Mouse (Mus musculus): ENCODE results near the gene Myl6b. TPM values are rescaled to one million over a fixed set of nuclear protein-coding genes. Genes with fewer than 3 reads are reported as not detected.
"Not testable (repeated sequence)": the region's sequence is repeated elsewhere in the genome, so short reads cannot be mapped to it uniquely, and the experiment has no call there.

Gene Myl6b
- total and polyA plus RNA-seq, 3 experiments: 0.39 to 3.9 (median 2.5) TPM

DNA sequence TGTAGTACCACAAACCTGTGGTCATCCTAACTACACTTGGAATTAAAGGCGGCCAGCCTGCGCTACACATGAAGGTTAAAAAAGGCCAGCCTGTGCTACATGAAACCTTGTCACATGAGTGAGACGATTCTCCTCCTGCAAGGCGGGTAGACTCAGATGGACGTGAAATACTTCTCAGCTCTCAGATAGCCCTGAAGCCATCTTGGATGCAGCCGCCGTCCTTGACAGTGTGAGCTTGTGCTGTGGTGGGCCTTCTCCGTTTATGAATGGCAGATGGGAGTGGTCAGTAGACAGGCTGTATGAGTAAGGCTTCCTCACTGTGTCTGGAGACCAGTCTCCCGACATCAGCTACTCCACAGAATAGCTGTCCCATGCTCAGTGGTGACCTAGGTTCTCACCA is 10.7 kb upstream of the Myl6b start:
- no peak for DNase-seq (ENCODE audit: extremely low read depth)
- no peak overlapping the region for H3K4me3 ChIP-seq (replicated peaks in 1 of 3; ENCODE audit: low read depth in 2 of 3, low read length in 2 of 3, poor library complexity in 1 of 3)
- in situ Hi-C loops (cut with MboI; ENCODE audit: low pct_ligation_motif_present, low pct_unique_long_range_greater_than_20kb, low sequenced_read_pairs) (no loop called here), dilution Hi-C loops (cut with MboI; ENCODE audit: extremely low pct_ligation_motif_present, extremely low pct_unique_long_range_greater_than_20kb, low sequenced_read_pairs) (no loop called here)
- no peak overlapping the region for H3K27ac ChIP-seq (ENCODE audit: insufficient read depth, low read depth)
- no peaks in the 10 kb centered on the region for H3K27me3 ChIP-seq (replicated peaks)
- H3K79me2 ChIP-seq (replicated peaks; ENCODE audit: control insufficient read depth, extremely low read depth, insufficient read depth, poor library complexity, severe bottlenecking): no peaks in the 10 kb centered on the region
- H3K4me2 ChIP-seq (ENCODE audit: insufficient read depth, low read depth, poor library complexity, severe bottlenecking): no peak overlapping the region
- peaks cover 2% of the 10 kb centered on the region for H3K9me3 ChIP-seq (replicated peaks; ENCODE audit: low read length)
- H3K9ac ChIP-seq (ENCODE audit: insufficient read depth, low read depth): no peak overlapping the region
- peaks cover 38 to 51% of the 10 kb centered on the region in 2 experiments for H3K36me3 ChIP-seq (replicated peaks in 1 of 2; ENCODE audit: control insufficient read depth in 1 of 2, insufficient read depth in 1 of 2, low read length in 1 of 2)
- peaks cover 6 to 12% of the 10 kb centered on the region in 2 experiments for H3K4me1 ChIP-seq (ENCODE audit: control insufficient read depth in 1 of 2, insufficient read depth in 2 of 2)
- no peak for TF ChIP-seq POLR2AphosphoS2 (IDR thresholded peaks at IDR 0.05; ENCODE audit: low read depth, low read length)
- TF ChIP-seq ZNF384 (IDR thresholded peaks at IDR 0.05; ENCODE audit: low read depth, low read length): no peak
- no peak for TF ChIP-seq E2F4 (IDR thresholded peaks at IDR 0.05; ENCODE audit: insufficient replicate concordance, low read depth, low read length)
- no peak for TF ChIP-seq PAX5 (IDR thresholded peaks at IDR 0.05; ENCODE audit: low read length)
- TF ChIP-seq ZKSCAN1 (IDR thresholded peaks at IDR 0.05; ENCODE audit: borderline replicate concordance, low read depth, low read length): no peak
- TF ChIP-seq ETS1 (conservative IDR thresholded peaks at IDR 0.05; ENCODE audit: low read depth, low read length): no peak

DNA sequence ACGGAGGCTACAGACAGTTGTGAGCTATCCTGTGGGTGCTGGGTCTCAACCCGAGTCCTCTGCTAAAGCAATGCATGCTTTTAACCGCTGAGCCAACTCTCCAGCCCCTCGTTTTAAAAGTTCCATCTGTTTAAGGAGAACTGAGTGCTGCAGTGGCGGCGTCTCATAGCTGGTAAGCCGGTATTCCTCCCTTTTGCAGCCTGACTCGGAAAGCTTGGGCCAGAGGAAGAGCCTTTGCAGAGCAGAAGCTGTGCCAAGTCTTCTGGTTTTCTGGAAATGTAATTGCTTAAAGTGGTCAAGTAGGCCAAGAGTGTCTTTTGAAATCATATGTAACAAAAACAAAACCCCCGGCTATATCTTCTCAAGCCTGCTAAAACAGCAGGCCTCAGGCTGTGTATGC is 9.8 kb upstream of the Myl6b start:
- H3K4me3 ChIP-seq (replicated peaks in 1 of 3; ENCODE audit: low read depth in 2 of 3, low read length in 2 of 3, poor library complexity in 1 of 3): no peak overlapping the region
- TF ChIP-seq ZC3H11A (IDR thresholded peaks at IDR 0.05; ENCODE audit: low read depth, low read length) (no peak), MAX (IDR thresholded peaks at IDR 0.05; ENCODE audit: low read length) (no peak), POLR2AphosphoS2 (IDR thresholded peaks at IDR 0.05; ENCODE audit: low read depth, low read length) (no peak), ELF1 (IDR thresholded peaks at IDR 0.05; ENCODE audit: low read depth, low read length) (no peak), EP300 (IDR thresholded peaks at IDR 0.05; ENCODE audit: low read length) (no peak)
- dilution Hi-C loops (cut with MboI; ENCODE audit: extremely low pct_ligation_motif_present, extremely low pct_unique_long_range_greater_than_20kb, low sequenced_read_pairs): no loop called here

DNA sequence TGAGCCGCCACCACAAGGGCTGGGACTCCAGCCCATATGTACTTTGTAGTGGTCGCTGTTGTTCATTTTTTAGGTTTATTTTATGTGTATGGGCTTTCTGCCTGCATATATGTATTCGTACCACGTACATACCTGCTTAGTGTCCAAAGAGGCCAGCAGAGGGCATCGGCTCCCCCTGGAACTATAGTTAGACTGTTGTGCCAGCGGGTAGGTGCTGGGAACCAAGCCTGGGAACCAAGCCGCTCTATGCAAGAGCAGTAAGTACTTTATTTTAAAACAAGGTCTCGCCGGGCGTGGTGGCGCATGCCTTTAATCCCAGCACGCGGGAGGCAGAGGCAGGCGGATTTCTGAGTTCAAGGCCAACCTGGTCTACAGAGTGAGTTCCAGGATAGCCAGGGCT is 7.5 kb upstream of the Myl6b start:
- peak in 1 of 2 experiments; percentile 40; a peak in 2 of 4 replicates for TF ChIP-seq CTCF (conservative IDR thresholded peaks at IDR 0.05 in 1 of 2, IDR thresholded peaks at IDR 0.05 in 1 of 2; ENCODE audit: low read depth in 2 of 2, low read length in 2 of 2)
- TF ChIP-seq ZNF384 (IDR thresholded peaks at IDR 0.05; ENCODE audit: low read depth, low read length): no peak
- no peak for TF ChIP-seq MAX (IDR thresholded peaks at IDR 0.05; ENCODE audit: low read length)
- TF ChIP-seq TBP (conservative IDR thresholded peaks at IDR 0.05; ENCODE audit: low read depth, low read length): no peak
- TF ChIP-seq MAZ (IDR thresholded peaks at IDR 0.05; ENCODE audit: low read depth, low read length): no peak
- 0 out of 2 replicates have a peak, but pooled peaks have one; percentile 15 for TF ChIP-seq SMC3 (IDR thresholded peaks at IDR 0.05; ENCODE audit: low read depth, low read length)
- no peak for TF ChIP-seq GABPA (IDR thresholded peaks at IDR 0.05; ENCODE audit: insufficient replicate concordance, low read depth, low read length)
- no peak for TF ChIP-seq MAFK (IDR thresholded peaks at IDR 0.05; ENCODE audit: insufficient replicate concordance, low read length)
- in situ Hi-C loops (cut with MboI; ENCODE audit: low pct_ligation_motif_present, low pct_unique_long_range_greater_than_20kb, low sequenced_read_pairs) (no loop called here), dilution Hi-C loops (cut with MboI; ENCODE audit: extremely low pct_ligation_motif_present, extremely low pct_unique_long_range_greater_than_20kb, low sequenced_read_pairs) (no loop called here)
- H3K27me3 ChIP-seq (replicated peaks): no peaks in the 10 kb centered on the region
- H3K27ac ChIP-seq (ENCODE audit: insufficient read depth, low read depth): no peak overlapping the region
- DNase-seq (ENCODE audit: extremely low read depth): no peak
- peaks cover 12 to 23% of the 10 kb centered on the region in 2 experiments for H3K36me3 ChIP-seq (replicated peaks in 1 of 2; ENCODE audit: control insufficient read depth in 1 of 2, insufficient read depth in 1 of 2, low read length in 1 of 2)
- peaks cover 6 to 12% of the 10 kb centered on the region in 2 experiments for H3K4me1 ChIP-seq (ENCODE audit: control insufficient read depth in 1 of 2, insufficient read depth in 2 of 2)
- H3K9me3 ChIP-seq (replicated peaks; ENCODE audit: low read length): peaks cover 2% of the 10 kb centered on the region
- H3K79me2 ChIP-seq (replicated peaks; ENCODE audit: control insufficient read depth, extremely low read depth, insufficient read depth, poor library complexity, severe bottlenecking): no peaks in the 10 kb centered on the region
- no peak overlapping the region for H3K4me3 ChIP-seq (replicated peaks in 1 of 3; ENCODE audit: low read depth in 2 of 3, low read length in 2 of 3, poor library complexity in 1 of 3)
- no peak overlapping the region for H3K9ac ChIP-seq (ENCODE audit: insufficient read depth, low read depth)
- H3K4me2 ChIP-seq (ENCODE audit: insufficient read depth, low read depth, poor library complexity, severe bottlenecking): no peak overlapping the region

More for the DNA sequence above, 9.8 kb upstream of the Myl6b start:
- Histone ChIP-seq H3K9ac (ENCODE audit: insufficient read depth, low read depth) (no peak overlapping the region), H3K27ac (ENCODE audit: insufficient read depth, low read depth) (no peak overlapping the region), H3K79me2 (replicated peaks; ENCODE audit: control insufficient read depth, extremely low read depth, insufficient read depth, poor library complexity, severe bottlenecking) (no peaks in the 10 kb centered on the region), H3K36me3 (replicated peaks in 1 of 2; ENCODE audit: control insufficient read depth in 1 of 2, insufficient read depth in 1 of 2, low read length in 1 of 2) (peaks cover 31 to 42% of the 10 kb centered on the region in 2 experiments), H3K4me2 (ENCODE audit: insufficient read depth, low read depth, poor library complexity, severe bottlenecking) (no peak overlapping the region), H3K4me1 (ENCODE audit: control insufficient read depth in 1 of 2, insufficient read depth in 2 of 2) (peaks cover 6 to 12% of the 10 kb centered on the region in 2 experiments), H3K9me3 (replicated peaks; ENCODE audit: low read length) (peaks cover 2% of the 10 kb centered on the region), H3K27me3 (replicated peaks) (no peaks in the 10 kb centered on the region)
- in situ Hi-C loops (cut with MboI; ENCODE audit: low pct_ligation_motif_present, low pct_unique_long_range_greater_than_20kb, low sequenced_read_pairs): no loop called here
- no peak for DNase-seq (ENCODE audit: extremely low read depth)

DNA sequence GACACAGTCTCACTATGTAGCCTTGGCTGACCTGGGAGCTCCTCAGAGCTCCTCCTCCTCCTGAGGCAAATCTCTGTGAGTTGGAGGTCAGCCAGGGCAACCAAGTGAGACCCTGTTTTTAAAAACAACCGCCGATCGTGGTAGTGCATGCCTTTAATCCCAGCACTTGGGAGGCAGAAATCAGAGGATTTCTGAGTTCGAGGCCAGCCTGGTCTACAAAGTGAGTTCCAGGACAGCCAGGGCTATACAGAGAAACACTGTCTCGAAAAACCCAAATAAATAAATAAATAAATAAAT is 6.8 kb upstream of the Myl6b start:
- H3K4me3 ChIP-seq (replicated peaks in 1 of 3; ENCODE audit: low read depth in 2 of 3, low read length in 2 of 3, poor library complexity in 1 of 3); H3K79me2 ChIP-seq (replicated peaks; ENCODE audit: control insufficient read depth, extremely low read depth, insufficient read depth, poor library complexity, severe bottlenecking); in situ Hi-C loops (cut with MboI; ENCODE audit: low pct_ligation_motif_present, low pct_unique_long_range_greater_than_20kb, low sequenced_read_pairs); H3K4me2 ChIP-seq (ENCODE audit: insufficient read depth, low read depth, poor library complexity, severe bottlenecking); dilution Hi-C loops (cut with MboI; ENCODE audit: extremely low pct_ligation_motif_present, extremely low pct_unique_long_range_greater_than_20kb, low sequenced_read_pairs); H3K9ac ChIP-seq (ENCODE audit: insufficient read depth, low read depth); H3K27me3 ChIP-seq (replicated peaks); H3K27ac ChIP-seq (ENCODE audit: insufficient read depth, low read depth); H3K9me3 ChIP-seq (replicated peaks; ENCODE audit: low read length); DNase-seq (ENCODE audit: extremely low read depth): not testable (repeated sequence)
- H3K36me3 ChIP-seq (replicated peaks in 1 of 2; ENCODE audit: control insufficient read depth in 1 of 2, insufficient read depth in 1 of 2, low read length in 1 of 2): peaks cover 6 to 17% of the 10 kb centered on the region in 2 experiments
- H3K4me1 ChIP-seq (ENCODE audit: control insufficient read depth in 1 of 2, insufficient read depth in 2 of 2): peaks cover 6 to 12% of the 10 kb centered on the region in 2 experiments

All from CH12.LX (cell line).